Mouse (Mus musculus): ENCODE measurements around the gene Pabpn1l.
A peak's percentile ranks its signal among the peaks of the same experiment; 100 is the strongest.

- TF ChIP-seq ZNF384 (IDR thresholded peaks at IDR 0.05; ENCODE audit: low read depth, low read length), result no peak
- no peak for TF ChIP-seq CHD2 (IDR thresholded peaks at IDR 0.05; ENCODE audit: low read depth, low read length)
- peak; percentile 19; the same call in 1 of the 2 replicates for TF ChIP-seq ZC3H11A (IDR thresholded peaks at IDR 0.05; ENCODE audit: borderline replicate concordance, low read depth, low read length)
Measured at GRCm38 (mm10) chr8:122660022-122660421, 37.5 kb upstream of the Pabpn1l start.

All from ES-E14 (cell line).